Mouse (Mus musculus): ENCODE results near the gene 2900026A02Rik.

2900026A02Rik gene

DNA sequence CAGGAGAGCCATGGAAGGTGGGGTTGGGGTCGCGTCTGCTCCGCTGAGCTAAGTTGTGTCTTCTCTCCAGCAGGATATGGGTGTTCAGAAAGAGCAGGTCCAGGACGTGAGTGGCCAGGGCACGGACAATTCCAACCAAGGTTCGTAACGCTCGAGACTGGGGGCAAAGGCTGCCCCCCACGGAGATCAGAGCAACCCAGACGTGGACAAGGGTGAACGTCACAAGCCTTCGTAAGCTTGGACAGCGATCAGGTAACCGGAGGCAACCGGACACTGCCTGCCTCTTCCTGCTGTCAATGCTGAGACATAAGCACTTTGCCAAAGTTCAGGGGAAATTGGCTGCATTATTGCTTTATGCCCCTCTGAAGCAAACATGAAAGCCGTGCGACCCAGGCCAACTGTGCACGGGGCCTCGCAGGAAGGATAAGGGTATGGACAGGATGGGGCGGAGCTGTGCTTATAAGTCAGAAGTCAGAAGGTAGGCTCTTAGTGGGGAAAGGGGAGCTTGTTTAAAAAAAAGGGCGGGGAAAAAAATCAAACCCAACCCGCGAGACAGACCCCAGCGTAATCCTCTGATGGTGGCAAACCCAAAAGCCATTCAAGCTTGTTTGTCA, 130.9 kb downstream of the 2900026A02Rik start:
- DNase-seq: no peak

DNA sequence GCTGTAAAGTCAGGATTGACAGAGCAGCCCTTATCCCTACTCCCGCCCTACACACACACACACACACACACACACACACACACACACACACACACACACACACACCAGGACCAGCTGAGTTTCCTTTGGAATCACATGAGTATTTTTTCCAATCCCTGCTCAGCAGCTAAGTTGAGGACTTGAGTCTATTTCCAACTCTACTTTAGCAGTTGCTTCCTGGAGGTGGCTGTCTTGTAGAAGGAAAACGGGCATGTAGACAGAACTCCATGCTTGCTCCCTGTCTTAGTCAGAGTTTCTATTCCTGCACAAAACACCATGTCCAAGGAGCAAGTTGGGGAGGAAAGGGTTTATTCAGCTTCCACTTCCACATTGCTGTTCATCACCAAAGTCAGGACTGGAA, 133.6 kb downstream of the 2900026A02Rik start:
- DNase-seq: no peak

DNA sequence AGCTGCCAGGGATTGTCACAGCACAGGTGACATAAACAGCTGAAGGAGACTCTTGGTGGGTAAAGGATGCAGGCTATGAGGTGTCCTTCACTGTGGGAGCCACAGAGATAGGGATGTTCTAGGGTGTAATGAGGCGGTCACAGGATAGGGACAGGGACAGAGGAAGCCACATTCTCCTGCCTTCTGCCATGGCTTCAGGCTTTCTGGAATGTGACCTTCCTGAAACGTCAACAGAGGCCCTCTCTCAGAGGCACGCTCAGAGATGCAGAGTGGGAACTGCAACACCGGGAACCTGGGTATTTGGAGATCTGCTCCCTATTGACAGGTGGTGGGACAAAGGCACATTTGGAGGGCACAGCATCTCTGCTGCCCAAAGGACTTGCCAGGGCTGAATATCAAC, 134.0 kb downstream of the 2900026A02Rik start:
- DNase-seq: no peak

DNA sequence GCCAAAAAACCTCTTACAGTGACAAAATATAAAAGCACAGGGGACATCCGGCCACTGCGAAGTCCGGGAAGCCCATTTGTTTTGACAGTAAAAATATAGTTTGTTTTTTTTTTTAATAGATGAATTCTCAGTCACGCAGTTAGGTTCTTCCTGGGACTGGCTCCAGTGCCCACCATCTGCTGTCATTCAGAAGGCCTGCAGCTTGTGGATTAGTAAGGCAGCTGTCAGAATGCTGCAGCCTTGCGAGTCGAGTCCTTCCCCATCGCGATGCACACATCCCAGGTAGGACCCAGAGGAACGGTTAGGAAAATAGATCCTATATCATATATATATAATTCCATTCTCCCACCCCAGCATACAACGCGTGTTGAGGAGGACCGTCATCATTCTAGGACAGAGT, 134.6 kb downstream of the 2900026A02Rik start:
- DNase-seq: peak; percentile 62

DNA sequence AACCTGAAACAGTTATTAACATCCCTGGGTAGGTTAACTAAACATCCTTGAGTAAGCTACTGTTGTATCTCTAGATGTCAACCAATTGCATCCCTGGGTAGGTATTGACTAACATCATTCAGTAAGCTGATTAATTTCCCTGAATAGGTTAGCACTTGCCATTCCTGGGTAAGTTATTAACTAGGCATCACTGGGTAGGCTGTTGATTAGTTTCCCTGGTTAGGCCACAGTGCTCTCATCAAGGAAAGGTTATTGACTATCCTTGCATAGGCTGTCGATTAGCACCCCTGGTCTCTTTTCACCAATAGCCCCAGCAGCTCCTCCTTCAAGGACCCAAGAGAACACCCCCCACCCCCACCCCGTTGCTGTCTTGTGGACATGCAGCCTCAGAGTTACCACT, 135.1 kb downstream of the 2900026A02Rik start:
- DNase-seq: no peak

DNA sequence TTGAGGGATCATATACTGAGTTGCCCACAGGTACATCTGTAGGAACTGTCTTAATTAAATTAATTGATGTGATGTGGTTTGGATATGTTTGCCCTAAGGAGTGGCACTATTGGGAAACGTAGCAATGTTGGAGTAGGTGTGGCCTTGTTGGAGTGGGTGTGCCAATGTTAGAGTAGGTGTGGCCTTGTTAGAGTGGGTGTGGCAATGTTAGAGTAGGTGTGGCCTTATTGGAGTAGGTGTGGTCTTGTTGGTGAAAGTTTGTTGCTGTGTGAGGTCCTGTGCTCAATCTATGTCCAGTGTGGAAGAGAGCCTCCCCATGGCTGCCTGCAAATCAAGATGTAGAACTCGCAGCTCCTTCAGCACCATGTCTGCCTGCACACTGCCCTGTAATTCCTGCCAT, 136.7 kb downstream of the 2900026A02Rik start:
- DNase-seq: no peak

DNA sequence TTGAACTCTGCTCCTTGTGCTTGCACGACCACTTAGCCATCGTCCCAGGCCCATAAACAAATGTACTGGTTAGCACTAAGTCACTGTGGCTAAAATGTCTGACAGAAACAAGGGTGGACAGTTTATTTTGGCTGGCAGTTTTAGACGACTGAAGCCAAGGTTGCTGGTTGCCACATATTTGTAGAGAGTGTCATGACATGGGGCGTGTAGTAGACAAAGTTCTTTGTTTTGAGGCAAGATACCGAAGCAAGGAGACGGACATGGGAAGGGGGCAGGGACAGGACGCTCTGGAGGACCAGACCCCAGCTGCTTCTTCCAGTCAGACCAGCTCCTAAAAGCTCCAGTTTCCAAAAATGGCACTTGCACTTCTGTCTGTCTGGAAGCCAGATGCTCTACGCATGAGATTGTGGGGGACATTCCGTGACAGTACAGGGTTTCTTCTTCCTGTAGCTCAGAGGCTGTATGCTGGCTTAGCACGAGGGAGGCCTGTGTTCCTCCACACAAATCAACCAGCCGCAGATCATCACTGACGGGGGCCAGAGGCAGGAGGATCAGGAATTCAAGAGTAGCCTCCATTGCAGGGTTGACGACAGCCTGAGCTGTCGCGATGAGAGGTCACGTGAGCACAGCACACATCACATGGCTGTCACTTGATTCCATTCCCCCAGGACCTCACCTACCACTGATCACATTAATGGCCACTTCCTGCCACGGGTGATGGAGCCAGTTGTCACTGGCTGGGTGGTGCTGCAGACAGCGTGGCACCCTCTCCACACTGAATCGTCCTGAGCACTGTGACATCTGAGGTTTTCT, 138.5 kb downstream of the 2900026A02Rik start:
- DNase-seq: no peak

DNA sequence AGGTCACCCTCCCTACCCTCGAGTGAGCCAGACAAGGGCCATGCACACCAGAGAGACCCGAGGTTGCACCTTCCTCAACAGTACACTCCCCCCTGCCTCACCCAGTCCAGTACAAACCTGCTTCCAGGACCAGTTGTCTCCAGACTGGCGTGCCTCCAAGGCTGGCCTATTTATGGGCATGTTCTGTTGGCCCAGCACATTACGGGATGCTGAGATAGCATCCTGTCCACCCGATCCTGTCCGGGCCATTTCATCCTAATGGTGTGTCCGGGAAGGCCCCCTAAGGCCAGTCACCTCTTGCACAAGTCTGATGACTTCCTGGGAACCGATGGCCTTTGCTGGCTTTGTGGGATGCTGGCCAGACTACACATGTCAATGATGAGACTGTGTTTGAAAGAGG, 139.6 kb downstream of the 2900026A02Rik start, which contains the start of gene Crybb3:
Gene Crybb3, minus strand, starts transcription at position 146 of the 400 bp plus-strand sequence.
- peak; percentile 91 for DNase-seq

DNA sequence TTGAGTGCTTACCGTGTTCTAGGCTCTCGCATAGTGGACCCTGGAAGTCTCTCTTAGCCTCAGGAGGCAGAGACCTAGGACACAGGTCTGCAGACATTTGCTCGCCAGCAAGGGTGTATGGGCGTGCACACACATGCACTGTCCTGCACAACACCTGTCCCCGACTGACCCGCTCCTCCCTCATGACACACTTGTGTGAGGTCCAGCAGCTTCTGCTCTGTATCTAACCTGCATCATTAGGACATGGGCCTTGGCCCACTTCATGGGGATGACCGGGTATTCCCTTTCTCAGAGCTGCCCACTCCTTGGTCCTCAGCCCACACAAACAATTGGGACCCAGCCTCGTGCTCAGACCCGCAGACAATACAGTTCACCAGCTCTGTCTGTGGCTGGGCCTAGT, 140.0 kb downstream of the 2900026A02Rik start:
- DNase-seq: no peak

DNA sequence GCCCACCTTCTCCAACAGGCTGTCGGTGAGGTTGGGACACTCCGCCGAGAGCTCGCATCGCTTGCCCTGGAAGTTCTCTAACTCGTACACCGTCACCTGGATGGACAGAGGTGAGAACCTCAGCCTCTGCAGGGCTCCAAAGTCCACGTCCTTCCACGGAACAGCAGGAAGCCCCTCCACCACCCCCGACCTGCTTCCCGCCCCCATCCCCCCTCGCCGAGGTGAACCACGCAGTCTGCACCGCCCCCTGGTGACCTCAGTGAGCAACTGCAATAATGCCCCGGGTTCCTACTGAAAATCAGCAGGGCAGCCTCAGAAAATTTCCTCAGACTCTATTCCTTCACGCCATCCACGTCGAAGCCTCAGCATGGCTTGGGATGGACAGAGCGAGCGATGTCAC, 141.3 kb downstream of the 2900026A02Rik start:
- DNase-seq: peak; percentile 29

DNA sequence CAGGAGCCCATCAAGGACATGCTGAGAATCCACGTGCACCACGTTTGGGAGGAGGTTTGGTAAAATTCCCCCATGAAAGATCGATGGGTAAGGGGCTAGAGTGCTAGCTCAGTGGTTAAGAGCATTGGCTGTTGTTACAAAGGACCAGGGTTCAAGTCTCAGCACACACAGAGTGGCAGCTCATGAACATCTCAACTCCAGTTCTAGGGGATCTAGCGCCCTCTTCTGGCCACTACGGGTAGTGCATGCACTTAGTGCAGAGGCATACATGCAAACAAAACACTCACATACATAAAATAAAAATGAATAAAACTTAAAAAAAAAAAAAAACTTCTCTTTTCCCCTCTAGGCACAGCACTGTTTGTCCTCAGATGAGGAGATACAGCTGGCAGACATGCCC, 142.3 kb downstream of the 2900026A02Rik start:
- no peak for DNase-seq

DNA sequence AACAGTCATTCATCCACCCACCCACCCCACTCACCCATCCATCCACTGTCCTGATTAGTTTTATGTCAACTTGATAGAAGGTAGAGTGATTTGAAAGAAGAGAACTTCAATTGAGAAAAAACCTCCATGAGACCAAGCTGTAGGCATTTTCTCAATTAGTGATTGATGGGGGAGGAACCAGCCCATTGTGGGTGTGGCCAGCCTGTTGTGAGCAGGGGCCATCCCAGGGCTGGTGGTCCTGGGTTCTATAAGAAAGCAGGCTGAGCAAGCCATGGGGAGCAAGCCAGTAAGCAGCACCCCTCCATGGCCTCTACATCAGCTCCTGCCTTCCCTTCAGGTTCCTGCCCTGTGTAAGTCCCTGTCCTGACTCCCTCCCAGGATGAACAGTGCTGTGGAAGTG, 151.0 kb downstream of the 2900026A02Rik start, which contains the start of gene Crybb2:
Gene Crybb2, minus strand, starts transcription at position 101 of the 400 bp plus-strand sequence.
- DNase-seq: no peak

DNA sequence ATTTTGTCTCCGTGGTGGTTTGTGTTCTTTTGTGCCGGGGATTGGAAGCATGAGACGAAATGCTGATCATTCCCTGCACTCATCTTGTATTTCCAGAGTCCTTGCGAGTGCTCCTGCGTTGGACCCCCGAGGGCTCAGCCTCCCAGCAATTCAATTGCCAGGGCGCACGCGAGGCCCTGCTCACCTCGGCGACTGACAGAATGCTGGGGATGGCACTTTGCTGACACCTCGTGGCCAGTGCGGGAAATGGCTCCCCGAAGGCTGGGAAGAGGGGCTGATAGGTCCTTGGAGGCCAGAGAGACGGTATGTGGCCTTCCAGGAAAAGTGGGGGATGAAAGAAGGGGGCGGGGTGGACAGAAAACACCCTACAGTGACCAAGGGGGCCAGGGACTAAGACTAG, 166.7 kb downstream of the 2900026A02Rik start:
- DNase-seq: peak; percentile 76

DNA sequence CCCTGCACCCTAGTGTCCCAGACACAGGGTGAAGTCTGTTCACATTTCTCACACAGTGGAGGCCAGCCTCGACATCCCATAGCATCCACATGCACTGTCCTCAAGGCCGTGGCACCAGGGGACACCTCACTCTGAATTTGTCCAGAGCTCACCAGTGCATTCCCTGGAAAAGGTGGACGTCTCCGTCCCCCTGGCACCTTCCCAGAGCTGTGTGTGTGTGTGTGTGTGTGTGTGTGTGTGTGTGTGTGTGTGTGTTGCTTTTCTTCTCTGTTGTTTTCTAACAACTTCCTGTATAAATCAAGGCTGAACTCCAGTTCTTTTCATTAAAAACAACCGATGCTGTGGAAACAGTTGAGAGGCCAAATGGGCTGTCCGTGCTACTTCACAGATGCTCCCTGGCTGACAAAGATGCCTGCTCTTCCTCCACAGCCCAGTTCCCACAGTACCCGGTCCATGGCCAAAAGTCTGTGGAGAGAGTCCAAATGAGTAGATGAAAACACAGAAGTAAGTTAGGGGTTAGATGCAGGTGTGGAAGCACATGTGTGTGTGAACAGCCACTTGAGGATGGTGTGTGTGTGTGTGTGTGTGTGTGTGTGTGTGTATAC, 170.4 kb downstream of the 2900026A02Rik start:
- DNase-seq: no peak

DNA sequence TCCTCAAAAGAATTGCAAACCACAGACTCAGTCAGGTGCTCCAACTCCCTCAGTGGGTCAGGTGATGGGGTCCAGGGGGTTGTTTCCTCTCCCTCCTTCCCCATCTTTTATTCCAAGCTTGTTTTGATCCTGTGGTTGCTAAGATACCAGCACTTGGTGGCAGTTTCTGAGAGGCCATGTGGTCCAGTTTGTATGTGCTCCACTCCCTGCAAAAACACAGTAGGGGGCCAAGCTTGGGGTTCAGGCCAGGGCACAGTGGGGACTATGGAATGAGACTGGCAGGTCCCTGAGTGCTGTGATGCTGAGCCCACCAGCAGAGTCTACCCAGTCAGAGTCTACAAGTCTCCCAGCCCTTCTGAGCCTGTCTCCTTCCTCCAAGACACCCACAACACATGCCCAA, 171.2 kb downstream of the 2900026A02Rik start:
- DNase-seq: no peak

DNA sequence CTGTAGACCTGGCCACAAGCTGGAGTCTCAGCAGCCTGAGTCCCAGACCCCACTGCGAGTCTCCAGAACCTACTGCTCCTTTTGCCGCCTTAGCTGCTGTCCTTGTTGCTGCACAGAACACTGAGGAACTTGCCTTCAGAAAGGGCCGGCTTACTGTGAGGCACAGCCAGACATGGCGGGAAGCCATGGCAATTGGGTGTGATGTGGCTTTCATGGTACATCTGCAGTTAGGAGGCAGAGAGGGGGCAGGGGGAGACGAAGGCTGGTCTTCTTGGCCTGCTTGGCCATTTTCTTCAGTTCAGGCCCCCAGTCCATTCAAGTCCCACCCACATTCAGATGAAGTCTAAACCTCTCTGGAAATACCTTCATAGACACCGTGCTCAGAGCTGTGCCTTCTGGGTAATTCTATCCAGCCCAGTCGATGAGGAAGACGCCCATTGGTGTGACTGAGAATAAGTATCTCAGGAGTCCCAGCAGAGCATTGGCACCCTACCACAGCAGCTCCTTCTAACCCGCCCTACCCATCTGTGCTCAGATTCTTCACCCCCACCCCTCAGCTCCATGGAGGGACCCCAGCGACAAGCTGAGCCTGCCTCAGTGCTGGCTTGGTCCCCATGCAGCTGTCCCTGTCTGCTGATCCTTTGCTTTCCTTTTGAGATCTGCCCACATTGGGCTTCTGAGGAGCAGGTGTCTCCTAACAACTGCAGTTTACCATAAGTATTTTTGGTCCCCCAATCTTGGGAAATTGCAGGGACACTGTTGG, 175.3 kb downstream of the 2900026A02Rik start:
- DNase-seq: peak; percentile 48

DNA sequence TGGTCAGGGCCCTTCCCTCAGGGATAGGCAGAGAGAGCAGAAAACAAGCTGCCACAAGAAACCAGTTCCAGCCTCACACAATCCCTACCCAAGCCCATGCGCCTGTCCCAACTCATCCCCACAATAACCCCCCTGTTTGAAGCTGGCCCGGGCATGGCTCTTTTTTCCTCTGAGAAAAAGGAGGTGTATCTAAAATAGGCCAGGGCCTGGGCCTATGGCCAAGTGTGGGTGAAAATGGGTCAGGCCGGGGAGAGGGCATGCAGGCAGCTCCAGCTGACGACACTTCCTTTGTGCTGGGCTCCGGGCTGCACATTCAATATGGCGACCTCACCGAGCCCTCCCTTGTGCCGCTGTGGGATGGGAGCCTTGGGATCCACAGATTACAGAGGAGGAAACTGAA, 177.5 kb downstream of the 2900026A02Rik start:
- DNase-seq: peak; percentile 96

DNA sequence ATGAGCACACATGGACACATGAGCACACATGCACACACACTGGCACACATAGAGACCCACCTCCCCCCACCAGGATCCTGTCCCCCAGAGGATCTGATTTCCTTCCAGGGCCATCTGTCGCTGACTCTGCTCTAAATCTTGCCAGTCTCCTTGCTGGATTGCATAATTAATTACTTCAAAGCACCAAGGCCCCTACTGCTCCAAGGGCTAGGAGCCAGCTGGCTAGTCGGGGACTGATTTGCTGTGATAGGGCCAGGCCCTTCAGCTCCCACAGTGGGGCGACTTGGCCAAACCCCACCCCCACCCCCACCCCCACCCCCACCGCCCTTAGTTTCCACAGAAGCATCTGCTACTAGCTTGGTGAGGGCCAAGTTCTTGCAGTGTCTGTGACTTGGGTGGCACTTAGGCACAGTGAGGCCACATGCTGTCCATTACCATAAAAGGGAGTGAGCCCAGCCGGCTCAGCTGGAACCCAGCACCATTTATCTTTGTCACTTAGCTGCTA, 179.4 kb downstream of the 2900026A02Rik start:
- peak; percentile 98 for DNase-seq

DNA sequence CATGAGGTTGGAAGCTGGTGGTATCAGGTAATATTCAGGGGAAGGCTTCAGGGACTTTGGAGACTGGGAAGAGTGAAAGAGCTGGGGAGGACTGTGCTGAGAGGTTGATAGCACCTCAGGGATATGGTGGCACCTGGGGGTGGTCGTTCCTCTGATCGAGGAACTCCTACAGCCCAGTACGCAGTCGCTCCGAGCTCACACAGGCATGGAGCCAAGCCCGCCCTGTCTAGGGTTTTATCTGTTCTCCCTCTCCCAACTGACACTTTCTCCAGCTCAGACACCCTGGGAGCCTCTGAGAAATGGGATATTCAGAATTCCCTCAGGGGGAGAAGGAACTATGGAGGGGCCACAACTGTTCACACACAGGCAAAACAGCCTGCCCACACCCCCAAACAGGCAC, 180.3 kb downstream of the 2900026A02Rik start:
- peak; percentile 66 for DNase-seq

DNA sequence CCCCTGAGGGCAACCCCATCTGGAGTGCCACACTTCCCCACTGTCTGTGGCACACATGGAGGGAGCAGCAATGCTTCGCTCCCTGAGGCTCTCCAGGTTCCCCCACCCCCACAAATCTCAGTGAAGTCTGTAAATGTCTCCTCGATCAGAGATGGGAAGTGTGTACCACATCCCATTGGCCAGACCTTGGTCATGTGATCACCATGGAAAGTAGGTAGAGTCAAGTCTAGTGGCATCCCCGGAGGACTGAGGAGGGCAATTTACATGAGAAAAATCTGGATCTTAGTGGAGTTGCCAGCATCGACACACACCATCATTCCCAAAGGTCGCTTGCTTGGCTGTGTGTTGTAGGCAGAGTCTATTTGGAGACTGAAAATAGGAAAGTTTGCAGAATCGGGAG, 182.4 kb downstream of the 2900026A02Rik start:
- DNase-seq: no peak
